Mouse (Mus musculus) c-Kit-positive CD71-negative TER-119-negative erythroid progenitor cells, embryonic 14.5 days (primary cell): ENCODE results near the gene Sys1.

ENCODE experiments used
- DNase-seq: peaks from one replicate; pipeline ENCODE4 v3.0.0-alpha.2; 2013; ENCODE audit warnings: low read depth

Gene Sys1

GRCm38 (mm10) chr2:164453047-164453757, 3.6 kb upstream of the Sys1 start:
- no peak for DNase-seq

GRCm38 (mm10) chr2:164453887-164454500, 2.8 kb upstream of the Sys1 start:
- no peak for DNase-seq

GRCm38 (mm10) chr2:164454846-164455245, 1.9 kb upstream of the Sys1 start:
- no peak for DNase-seq

- no peak for DNase-seq
These were observed 1.2 kb upstream of the Sys1 start for GRCm38 (mm10) chr2:164455421-164456190.

GRCm38 (mm10) chr2:164456413-164456812, 351 bp upstream of the Sys1 start:
- DNase-seq = no peak

GRCm38 (mm10) chr2:164457942-164458341, 1.2 kb downstream of the Sys1 start:
- no peak for DNase-seq

- no peak for DNase-seq
These were observed 1.8 kb downstream of the Sys1 start for GRCm38 (mm10) chr2:164458535-164458934.

GRCm38 (mm10) chr2:164460745-164461551, 4.2 kb downstream of the Sys1 start, which contains the start of gene Gm20458:
Gm20458 (plus strand) TSS chr2:164460967.
- DNase-seq = peak; percentile 96

- no peak for DNase-seq
These were observed 8.4 kb downstream of the Sys1 start for GRCm38 (mm10) chr2:164465161-164465560.

- no peak for DNase-seq
These were observed 10.0 kb downstream of the Sys1 start for GRCm38 (mm10) chr2:164466787-164467186.

GRCm38 (mm10) chr2:164470254-164470653, 13.5 kb downstream of the Sys1 start:
- peak; percentile 60 for DNase-seq

- DNase-seq = no peak
These were observed 16.9 kb downstream of the Sys1 start, which contains the start of gene Trp53tg5 for GRCm38 (mm10) chr2:164473624-164474023. Trp53tg5 (minus strand) TSS chr2:164473724.

GRCm38 (mm10) chr2:164485681-164486257, 29.0 kb downstream of the Sys1 start, which contains the start of gene Dbndd2:
Dbndd2 (plus strand) TSS chr2:164486106.
- DNase-seq = no peak

GRCm38 (mm10) chr2:164486258-164487114, 29.7 kb downstream of the Sys1 start:
- DNase-seq = no peak

GRCm38 (mm10) chr2:164487115-164487527, 30.4 kb downstream of the Sys1 start:
- no peak for DNase-seq

GRCm38 (mm10) chr2:164487812-164488211, 31.0 kb downstream of the Sys1 start:
- DNase-seq = no peak

- DNase-seq = no peak
These were observed 37.4 kb downstream of the Sys1 start for GRCm38 (mm10) chr2:164494126-164494525.

GRCm38 (mm10) chr2:164496331-164496730, 39.6 kb downstream of the Sys1 start:
- DNase-seq = no peak

- peak; percentile 72 for DNase-seq
These were observed 40.3 kb downstream of the Sys1 start, which contains the start of gene Pigt for GRCm38 (mm10) chr2:164496847-164497690. Pigt (plus strand) TSS chr2:164497520.
